Mouse (Mus musculus) fat pad, adult 2 months (tissue): ENCODE results near the gene Ggnbp2.

Source experiments
- DNase-seq: peaks from one replicate; pipeline ENCODE4 v3.0.0-alpha.2; 2011; ENCODE audit warnings: low read depth, low spot score; ENCODE audit errors: extremely low read depth

The Ggnbp2 gene

DNA sequence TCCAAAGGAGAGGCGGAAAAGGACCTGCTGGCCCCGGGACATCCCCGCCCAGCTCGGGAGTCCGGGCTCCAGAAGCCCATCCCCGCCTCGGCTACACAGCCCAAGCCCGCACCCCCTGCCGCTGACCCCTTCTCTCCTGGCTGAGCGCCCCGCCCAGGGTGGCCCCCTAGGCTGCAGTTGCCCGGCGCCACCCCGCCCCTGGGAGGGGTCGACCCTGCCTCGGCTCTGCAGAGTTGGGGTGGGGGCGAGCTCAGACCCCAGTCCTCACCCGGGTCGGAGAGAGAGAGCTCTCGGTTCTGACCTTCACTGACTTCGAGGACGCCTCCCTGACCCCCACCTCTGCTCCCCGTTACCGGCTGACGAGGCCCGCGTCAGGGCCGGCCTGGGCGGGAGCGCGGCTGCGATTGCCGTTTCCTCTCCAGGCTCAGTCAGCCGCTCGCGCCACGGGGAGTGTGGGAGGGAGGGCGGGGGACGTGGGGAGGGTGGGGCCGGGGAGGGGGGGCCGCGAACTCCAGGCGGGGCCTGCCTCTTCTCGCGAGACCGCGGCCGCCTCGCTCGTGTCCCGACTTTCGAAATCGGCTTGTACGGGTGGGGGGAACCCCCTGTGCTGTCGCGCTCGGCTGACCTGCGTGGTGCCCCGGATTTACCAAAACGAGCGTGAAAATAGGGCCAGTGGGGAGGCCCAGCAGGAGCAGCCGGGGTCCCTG, at the start of gene Ggnbp2:
Gene Ggnbp2, minus strand, starts transcription at position 481 of the 707 bp plus-strand sequence.
- DNase-seq = no peak

- DNase-seq = no peak
Measured at GRCm38 (mm10) chr11:84919951-84920350, 49.3 kb upstream of the Ggnbp2 start.

- no peak for DNase-seq
Measured at GRCm38 (mm10) chr11:84919276-84919675, 48.7 kb upstream of the Ggnbp2 start.

DNA sequence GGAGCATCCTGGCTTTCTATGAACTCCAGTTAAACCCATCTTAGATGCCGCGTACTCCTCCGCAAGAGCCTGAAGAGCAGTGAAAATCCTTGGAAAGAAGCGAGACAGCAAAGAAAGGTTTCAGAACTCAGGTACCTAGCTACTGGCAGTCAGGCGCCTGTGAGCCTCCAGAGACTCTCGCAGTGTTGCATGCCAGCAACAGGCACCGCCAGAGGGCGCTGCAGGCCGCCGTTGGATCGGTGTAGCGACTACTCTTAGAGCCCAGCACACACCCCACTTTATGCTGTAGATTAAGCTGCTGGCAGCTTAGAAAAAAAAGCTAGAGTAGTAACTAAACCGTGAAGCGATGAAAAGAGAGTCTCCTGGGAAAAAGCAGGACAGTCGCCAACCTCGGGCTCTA, 47.8 kb upstream of the Ggnbp2 start:
- DNase-seq = no peak

DNA sequence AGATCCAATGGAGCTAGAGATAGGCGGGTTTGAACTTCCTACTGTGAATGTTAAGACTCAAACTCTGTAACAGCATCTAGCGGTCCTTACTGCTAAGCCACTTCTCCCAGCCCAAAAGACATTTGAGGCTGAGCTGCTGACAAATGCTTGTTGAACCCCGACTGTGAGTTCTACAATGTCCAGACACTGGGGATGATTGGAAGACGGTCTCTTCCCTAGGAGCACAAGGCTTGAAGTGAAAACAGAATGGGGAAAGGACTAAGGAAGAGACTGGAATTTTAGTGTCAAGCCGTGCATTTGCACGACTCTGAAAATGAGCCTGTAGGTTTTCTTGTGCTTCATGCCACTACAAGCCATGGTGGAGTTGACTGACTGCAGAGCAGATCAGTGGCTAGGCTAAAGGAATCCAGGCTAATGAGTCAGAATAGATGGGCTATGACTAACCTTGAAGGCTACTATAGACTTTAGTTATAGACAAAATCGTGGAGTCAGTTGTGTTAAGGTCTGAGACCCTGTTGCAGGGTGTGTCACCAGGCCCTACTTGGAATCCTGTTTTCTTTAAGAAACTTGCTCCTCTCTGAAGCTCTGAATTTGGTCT, 46.2 kb upstream of the Ggnbp2 start:
- no peak for DNase-seq

DNA sequence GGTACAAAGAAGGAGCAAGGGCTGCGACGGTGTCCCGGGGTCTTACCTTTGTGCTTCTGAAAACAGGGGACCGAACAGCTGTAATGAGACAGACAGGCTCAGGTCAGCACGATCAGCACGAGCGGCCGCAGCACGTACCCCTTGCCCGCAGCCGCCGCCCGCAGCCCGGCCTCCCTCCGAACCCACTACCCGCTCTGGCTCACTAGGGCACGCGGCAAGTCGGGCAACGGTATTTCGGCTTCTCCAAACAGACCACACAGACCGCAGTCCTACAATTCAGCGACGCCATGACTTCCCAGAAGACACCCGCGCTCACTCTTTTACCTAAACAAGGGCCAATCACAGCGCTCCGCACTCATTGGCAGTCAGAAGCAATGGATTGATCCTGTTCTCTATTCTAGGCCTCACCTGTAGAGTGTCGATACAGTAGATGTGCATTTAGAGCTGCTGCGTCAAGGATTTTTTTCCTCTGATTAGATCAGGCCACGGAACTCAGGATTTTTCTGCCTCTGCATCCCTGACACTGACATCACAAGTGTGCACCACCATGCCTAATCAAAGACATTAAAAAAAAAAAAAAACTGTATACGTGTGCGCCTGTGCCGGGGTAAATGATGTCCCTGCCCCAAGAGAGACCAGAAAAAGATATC, 45.6 kb upstream of the Ggnbp2 start, which contains the start of gene Znhit3:
Gene Znhit3, minus strand, starts transcription at position 314 of the 650 bp plus-strand sequence.
- no peak for DNase-seq

DNA sequence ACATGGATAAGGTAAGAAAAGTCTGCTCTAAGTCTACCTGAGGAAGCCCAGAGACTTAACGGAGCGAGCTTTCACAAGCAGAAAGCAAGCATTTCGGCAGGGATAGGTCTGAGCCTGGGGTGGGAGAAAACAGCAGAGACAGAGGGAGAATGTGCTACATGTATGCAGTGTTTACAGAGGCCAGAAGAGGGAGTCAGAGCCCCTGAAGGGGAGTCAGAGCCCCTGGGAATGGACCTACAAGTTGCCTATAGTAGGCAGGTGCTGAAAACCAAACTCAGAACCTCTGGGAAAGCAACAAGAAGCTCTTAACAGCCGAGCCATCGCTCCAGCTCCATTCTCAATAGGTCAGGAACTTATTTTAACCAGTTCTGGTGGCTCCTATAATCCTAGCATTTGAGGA, 44.1 kb upstream of the Ggnbp2 start:
- no peak for DNase-seq

DNA sequence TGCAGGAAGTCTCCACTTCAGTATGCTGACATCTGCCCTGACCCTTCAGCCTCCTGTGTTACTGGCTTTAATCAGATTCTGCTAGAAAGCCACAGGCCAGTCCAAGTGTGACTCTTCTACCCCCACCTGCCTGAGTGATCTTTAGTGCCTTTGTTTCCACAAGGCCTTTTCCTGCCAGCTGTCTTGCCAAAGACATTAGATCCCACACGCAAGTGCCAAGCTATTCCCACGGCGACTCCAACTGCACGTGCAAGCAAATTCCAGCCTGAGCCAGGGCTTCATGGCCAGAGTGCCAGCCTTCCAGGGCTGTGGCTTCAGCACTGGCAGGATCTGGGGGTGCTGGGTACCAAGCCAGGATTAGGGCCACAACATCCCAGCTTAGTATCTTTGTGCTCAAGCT, 39.8 kb upstream of the Ggnbp2 start:
- DNase-seq = no peak

DNA sequence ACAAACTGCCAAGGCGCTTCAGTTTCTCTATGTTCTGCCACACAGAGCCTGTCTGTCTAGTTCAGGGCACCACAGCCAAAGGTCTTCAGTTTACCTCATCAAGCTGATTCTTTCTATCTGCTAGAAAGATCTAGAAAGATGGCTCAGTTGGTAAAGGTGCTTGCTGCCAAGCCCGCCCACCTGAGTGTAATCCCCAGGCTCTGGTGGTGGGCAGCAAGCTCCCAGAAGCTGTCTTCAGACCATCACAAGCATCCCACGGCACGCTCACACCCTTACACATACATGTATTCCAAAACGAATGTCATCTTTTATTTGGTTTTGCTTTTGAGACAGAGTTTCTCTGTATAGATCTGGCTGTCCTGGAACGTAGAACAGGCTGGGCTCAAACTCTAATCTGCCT, 37.9 kb upstream of the Ggnbp2 start:
- no peak for DNase-seq

DNA sequence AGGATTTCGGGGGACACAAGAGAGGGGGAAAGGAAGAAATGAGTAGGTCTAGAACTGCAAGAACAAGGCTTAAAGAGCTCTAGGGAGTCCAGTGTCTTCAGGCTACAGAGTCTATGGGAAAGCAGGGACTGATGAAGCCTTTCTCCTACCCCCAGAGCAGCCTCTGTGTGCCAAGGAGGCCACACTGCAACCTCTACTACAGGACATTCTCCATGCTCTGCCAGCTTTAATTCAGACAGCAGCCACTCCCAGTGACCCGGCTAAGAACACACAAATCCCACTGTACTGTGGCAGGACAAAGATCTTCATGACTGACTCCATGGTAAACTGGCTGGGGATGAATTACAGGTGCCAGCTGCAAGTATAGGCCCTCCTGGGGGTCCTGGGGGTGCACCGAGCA, 36.5 kb upstream of the Ggnbp2 start:
- DNase-seq = no peak

DNA sequence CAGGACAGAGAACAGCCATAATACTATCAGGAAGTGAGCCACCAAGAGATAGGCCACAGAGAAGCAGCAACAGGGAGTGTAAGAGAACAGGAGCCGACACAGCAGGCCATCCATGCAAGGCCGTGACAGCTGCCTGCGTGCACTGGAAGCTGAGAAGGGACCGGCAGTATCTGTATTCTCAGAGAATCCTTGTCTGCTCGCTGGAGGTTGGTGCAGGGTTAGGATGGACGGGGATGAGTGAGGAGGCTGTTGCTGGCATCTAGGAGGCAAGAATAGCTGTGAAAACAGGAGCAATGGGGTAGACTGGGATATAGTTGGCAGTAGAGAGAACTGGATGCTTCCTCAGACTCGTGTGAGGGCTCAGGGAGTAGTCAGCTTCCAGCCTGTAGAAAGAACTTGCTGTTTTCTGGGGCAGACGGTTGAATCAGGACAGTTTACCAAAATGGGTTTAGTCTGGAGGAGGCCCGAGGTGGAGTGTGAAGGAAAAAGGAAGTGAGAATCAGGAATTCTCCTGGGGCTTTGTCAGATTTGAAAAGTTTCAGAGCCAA, 34.1 kb upstream of the Ggnbp2 start:
- DNase-seq = no peak

DNA sequence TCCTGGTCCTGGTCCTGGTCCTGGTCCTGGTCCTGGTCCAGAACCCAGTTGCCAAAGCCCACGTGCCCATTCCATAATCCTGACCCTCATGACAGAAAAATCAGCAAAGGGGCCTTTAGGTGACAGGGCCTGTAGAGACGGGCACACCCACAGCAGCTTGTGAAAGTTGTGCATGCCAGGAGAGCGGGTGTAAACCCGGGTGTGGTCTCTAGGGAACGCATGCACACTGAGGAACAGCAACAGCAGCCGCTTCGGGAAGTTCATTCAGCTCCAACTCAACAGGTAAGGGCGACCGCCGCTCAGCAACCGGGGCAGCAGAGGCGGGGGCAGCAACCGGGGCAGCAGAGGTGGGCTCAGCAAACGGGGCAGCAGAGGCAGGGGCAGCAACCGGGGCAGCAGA, 22.5 kb upstream of the Ggnbp2 start:
- no peak for DNase-seq

- no peak for DNase-seq
Measured at GRCm38 (mm10) chr11:84891705-84892104, 21.1 kb upstream of the Ggnbp2 start.

DNA sequence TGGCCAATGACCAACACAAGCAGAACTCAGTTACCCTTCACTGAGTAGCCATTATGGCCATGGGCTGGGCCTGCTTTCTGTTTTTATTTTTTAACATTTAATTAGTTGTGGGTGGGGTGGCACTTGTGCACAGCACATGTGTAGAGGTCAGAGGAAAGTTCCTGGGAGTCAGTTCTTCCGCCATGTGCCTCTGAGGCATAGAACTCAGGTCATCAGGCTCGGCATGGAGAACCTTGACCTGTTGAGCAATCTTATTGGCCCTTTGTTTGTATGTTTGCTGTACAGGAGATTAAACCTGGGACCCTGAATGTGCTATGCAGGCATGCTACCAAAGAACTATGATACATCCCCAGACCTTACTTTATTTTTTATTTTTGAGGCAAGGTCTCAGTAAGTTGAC, 18.9 kb upstream of the Ggnbp2 start:
- DNase-seq = no peak

DNA sequence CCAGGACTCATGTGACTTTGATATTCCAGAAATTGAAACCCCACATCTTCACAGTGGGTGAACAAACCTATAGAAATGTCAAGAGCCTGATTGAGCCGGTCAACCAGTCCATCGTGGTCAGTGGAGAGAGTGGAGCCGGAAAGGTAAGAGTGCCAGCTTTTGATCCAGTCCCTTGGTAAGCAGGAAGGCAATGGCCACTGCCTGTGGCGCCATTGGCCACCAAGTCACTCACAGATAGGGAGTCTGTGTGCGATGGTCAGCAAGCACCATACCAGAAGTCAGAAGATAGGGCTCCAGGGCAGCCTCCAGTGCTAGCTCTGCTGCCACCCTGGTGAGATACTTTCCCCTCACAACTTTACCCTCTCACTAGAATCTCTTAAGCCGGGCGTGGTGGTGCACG, 17.4 kb upstream of the Ggnbp2 start:
- no peak for DNase-seq

- no peak for DNase-seq
Measured at GRCm38 (mm10) chr11:84886767-84887511, 16.3 kb upstream of the Ggnbp2 start.

DNA sequence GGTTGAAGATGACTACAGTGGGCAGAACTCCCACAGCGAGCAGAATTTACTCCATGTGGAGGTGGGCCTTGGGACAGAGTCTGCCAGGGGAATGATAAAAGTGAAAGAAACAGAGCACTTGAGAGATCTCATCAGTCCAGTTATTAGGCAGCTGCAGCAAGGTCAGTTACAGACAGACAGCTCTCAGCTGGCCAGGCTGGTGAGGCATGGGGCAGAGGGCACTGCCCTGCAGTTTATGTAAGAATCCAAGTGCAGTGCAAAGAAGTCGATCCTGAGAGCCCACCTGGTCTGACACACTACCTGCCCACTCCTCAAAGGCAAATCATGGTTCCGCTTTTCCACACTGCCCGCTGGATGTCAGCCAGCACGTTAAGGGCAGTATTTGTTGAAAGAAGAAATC, 15.6 kb upstream of the Ggnbp2 start:
- DNase-seq = no peak

GRCm38 (mm10) chr11:84885238-84885637, 14.6 kb upstream of the Ggnbp2 start:
- no peak for DNase-seq

DNA sequence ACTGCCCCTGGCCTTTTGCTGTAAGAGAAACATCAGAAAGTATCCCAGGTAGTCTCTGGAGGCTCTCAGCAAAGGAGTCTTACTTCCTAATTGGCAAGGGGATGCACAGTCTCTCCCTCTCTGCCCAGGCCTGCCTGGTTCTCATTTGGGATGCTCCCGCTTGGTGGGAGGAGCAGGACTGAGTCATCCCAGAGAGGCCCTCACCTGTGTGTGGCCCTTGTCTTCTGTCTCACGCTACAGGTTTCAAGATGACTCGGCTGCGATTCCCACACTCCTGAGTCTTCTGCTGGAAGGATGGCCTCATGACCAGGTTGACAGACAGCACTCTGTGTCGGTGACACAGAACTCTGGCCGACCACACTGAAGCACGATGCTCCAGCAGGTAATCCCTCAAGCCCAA, 11.7 kb upstream of the Ggnbp2 start:
- DNase-seq = no peak

- no peak for DNase-seq
Measured at GRCm38 (mm10) chr11:84880971-84881370, 10.4 kb upstream of the Ggnbp2 start.

DNA sequence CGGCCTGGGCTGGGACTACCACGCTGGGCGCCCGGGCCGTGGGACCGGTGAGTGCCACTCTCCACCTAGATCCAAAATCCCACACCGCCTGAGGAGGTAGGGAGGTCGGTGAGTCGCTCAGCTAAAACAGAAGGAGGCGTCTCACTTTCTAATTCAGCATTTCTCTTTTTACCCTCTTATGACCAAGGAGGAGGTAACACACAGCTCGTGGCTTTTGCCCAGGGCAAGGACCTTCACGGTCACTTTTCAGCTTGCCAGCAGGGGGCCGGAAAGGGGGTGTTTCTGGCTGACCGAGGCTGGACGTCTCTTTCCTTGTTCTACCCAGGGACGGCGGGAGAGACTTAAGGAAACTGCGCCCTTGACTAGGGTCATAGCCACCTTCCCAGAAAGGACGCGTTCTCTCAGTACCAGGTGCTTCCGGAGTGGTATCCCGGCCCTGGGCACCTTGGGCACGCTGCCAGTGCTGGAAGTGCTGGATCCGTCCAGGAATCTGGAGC, 9.9 kb upstream of the Ggnbp2 start:
- DNase-seq = no peak
